Mouse (Mus musculus) pancreas, adult 10 weeks (tissue): ENCODE results near the gene Aldh3b3. TPM values are rescaled to one million over a fixed set of nuclear protein-coding genes. Genes with fewer than 3 reads are reported as not detected.

Experiments
- polyA plus RNA-seq: library from polyadenylated mRNA; stranded (reverse); fragments of 350-450 nt; fragmentation: Illumina TruSeq; extraction: RNeasy Lipid Tissue Mini Kit (QIAGEN cat#74804); gene quantifications from one replicate; pipeline ENCODE4 v1.2.3, GENCODE M21; 2015; ENCODE audit warnings: low read depth, low replicate concordance; ENCODE audit not compliant: insufficient read depth

The Aldh3b3 gene
- not detected for polyA plus RNA-seq

DNA sequence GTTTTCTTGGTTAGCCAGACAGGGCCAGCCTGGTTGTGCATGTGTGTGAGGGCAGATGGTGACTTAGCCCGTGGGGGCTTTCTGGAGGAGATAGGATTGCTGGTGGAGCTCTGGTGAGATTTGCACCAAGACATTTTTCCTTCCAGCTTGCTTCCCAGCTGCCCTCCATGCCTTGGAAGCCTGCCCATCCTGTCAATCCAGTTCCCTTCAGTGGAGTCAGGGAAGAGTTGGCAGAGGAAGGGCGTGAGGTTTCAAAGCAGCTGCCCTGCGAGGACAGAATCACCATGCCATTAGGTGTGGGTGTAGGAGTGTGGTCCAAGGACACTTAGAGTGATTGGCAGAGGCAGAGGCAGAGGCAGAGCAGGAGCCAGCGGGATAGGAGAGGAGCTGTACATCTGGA lies at the start of gene Aldh3b3:
Gene Aldh3b3, plus strand, starts transcription at position 176 of the 400 bp plus-strand sequence.

DNA sequence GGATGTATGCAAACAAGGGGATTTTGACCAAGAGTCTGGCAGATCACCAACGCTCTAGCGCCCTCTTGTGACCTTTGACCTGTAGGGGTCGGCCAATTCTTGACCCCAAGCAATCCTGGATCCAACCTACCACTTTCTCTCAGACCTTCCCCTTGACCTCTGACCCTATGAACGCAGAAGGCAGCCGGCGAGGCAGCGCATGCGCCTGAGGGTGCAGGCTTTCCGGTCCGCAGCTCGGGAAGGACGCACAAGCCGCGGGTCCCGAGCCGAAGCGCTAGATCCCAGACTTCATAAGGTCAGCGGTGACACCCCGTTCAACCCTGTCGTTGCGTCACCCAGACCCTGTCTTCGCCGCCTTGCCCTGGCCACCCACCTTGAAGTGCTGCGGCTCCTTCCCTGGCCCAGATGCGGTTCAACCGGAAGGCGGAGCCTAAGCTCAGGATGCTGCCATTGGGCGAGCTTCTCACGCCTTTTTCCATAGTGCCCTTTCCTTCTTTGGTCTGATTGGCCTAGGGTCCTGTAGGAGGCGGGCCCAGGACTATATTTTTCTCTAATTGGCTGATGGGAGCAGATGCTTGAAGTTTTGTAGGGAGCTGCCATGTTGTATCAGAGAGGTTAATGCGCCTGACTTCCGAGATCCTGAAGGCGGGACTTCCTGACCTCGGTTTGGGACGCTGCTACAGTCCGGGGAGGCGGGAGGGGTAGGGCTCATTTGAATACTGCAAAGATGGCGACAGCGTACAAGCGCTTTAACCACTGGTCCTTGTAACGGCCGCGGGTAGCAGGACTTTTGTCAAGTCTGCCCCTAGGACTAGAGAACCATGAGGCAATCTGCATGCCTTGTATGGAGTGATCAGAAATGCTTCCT lies 45.9 kb upstream of the Aldh3b3 start, which contains the start of gene Ndufs8:
Gene Ndufs8, minus strand, starts transcription at position 438 of the 868 bp plus-strand sequence.

DNA sequence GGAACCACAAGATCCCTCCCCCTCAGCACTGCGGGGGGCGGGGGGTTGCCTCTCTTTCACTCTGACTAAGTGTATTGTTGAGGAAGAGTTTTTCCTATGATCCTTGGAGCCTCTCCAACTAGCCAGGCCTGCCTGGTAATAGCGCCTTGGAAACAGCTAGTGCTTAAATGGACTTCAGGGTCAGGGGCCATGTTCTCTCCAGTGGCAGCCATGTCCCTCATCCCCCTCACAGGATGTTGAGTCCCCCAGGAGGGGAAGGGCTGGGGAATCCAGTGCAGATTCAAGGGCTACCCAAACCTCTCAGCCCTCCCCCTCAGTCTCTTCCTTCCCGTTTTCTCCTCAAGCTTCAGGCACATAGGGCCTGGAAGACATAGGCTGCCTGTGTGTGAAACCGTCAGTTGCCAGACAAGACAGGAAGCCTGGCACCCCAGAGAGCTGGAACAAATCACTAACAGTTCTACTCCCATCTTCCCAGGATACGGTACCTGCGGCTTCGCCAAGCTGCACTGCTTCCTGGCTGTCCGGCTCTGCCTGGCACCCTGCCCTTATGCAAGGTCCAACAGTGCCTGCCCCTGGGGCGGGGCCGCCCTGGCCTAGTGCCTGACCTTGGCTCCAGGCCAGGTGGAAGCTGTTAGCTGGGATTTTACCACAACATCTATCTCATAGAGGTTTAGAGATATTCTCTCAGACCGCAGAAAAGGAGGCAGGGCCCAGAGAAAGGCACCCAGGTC lies 29.1 kb upstream of the Aldh3b3 start, which contains the start of gene Aldh3b1:
Gene Aldh3b1, minus strand, starts transcription at position 598 of the 731 bp plus-strand sequence.

DNA sequence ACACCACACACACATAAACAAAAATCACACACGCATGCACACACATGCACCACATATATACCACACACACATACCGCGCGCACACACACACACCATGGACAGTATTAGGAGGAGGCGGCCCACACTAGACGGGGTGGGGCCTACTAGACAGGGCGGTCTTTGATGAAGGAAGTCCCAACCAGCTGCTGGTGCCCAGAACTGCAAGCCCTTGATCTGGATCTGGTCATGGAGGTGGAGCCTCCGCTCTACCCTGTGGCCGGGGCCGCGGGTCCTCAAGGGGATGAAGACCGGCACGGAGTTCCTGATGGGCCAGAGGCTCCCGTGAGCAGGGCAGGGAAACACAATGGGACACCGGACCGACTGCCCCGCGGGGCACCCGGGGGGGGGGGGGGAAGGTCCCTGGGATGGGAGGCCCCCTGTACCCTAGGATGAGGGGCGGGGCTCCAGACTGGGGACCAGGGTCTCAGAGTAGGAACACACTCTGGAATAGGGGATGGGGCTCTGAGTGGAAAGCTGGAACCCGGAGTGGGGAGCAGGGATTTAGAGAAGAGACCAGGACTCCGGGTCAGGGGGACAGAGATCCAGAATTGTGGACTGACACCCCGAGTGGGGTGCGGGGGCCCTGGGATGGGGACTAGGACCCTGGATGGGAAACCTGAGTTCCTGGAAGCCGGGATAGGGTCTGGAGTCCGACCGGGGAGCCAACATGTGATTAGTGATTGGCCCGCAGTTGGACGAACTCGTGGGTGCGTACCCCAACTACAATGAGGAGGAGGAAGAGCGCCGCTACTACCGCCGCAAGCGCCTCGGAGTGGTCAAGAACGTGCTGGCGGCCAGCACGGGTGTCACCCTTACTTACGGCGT lies 23.2 kb upstream of the Aldh3b3 start, which contains the start of gene Unc93b1:
Gene Unc93b1, plus strand, starts transcription at position 155 of the 864 bp plus-strand sequence.

DNA sequence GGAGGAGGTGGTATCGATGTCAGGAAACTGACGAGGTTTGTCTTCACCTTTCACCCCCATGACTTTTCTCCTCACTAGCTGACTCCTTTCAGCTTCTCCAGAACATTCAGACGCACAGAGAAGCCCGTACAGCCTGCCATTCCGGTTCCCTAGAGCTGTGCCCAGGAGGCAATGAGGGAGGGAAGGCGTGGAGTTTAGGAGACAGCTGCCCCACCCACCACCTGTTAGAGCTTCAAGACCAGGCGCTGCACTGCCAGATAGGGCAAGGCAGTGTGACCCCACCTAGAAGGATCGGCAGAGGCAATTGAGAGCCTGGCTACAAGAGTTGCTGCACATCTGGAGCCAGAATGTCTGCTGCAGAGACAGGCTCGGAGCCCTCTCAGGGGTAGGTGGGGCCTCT lies 13.8 kb downstream of the Aldh3b3 start, which contains the start of gene Aldh3b2:
Gene Aldh3b2, plus strand, starts transcription at position 100 of the 400 bp plus-strand sequence.

DNA sequence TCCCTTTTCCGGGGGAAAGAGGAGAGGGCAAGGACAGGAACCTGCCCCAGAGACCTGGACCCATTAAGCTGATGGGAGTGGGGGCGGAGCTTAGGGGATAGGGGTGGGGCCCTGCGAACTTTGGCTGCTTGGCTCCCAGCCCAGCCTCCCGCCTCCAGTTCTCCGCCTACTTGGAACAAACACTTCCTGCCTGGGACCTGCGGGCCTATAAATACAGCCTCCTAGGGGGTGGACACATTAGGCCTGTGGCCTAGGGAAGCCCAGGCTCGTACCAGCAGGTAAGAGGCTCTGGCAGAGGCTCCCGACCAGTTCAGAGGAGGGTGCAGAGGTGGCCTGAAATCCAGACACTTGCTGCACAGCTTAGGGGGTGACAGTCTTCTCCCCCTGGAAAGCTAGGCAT lies 27.9 kb downstream of the Aldh3b3 start, which contains the start of gene Acy3:
Gene Acy3, plus strand, starts transcription at position 237 of the 400 bp plus-strand sequence.

DNA sequence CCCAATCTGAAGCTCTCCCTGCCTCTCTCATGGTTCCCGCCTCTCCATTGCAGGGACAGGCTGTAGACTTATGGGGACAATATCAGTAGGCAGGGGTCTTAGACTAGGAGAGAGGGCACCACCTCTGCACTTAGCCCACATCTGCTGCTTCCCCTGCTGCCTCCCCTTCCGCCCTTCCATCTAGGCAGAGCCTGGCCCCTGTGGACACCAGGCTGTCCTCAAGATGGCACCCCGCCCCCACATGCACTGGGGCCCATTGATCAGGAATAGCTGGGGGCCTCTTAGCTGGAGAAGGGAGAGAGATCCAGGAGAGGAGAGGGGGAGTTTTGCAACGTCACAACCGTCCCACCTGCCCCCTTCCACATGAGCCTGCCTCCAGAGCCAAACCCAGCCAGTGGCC lies 34.0 kb downstream of the Aldh3b3 start, which contains the start of gene Tbx10:
Gene Tbx10, plus strand, starts transcription at position 337 of the 400 bp plus-strand sequence.

DNA sequence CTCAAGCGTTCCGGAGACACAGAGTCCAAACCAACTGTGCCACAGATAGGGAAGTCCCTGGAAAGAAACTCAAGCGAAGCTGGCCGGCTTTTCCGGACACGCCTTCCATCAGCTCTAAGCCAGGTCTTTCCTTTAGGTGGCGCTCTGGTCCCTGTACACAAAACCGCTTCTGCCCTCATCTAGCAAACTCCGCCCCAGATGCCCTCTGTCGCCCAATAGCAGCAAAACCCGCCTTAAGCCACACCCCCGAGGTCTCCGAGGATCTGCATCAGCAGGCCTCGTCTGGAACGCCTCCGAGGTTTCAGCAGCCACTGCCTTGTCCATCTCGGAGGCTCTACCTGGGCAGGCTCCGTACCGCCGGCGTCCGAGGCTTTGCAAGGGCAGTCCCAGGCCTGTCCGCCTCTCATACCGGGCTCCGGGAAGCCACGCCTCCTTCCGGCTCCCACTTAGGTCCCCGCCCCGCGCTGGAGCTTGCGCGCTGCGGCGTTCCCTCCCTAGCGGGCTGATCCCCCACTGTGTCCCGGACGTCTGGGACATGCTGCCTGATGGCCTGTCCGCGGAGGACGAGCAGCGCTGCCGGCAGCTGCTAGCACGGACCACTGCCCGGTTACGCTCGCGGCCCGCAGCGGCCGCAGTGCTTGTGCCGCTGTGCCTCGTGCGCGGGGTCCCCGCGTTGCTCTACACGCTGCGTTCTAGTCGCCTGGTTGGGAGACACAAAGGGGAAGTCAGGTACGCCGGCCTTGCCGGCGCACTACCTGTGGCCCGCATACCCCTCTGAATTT lies 41.9 kb downstream of the Aldh3b3 start, which contains the start of the genes Nudt8 and Gm49405:
Gene Nudt8, plus strand, starts transcription at position 462 of the 782 bp plus-strand sequence.
Gene Gm49405, plus strand, starts transcription at position 508 of the 782 bp plus-strand sequence.

DNA sequence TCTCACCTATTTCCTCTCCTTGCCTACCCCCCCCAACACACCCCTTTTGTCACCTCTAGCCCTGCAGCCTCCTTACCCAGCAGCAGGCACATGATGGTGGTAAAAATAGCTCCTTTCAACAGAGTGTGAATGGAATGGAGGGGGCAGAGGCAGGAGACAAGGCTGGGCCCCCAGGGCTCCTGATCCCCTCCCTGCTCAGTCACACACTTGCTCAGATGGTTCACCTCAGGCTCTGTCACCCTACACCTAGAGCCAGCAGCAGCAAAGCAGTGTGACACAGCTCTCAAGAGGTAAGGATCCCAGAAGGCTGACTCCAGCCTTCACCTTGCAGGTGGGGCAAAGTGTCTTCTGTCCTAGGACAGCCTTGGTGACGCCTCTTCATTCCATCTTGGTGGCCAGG lies 44.7 kb downstream of the Aldh3b3 start, which contains the start of gene Doc2g:
Gene Doc2g, plus strand, starts transcription at position 202 of the 400 bp plus-strand sequence.

DNA sequence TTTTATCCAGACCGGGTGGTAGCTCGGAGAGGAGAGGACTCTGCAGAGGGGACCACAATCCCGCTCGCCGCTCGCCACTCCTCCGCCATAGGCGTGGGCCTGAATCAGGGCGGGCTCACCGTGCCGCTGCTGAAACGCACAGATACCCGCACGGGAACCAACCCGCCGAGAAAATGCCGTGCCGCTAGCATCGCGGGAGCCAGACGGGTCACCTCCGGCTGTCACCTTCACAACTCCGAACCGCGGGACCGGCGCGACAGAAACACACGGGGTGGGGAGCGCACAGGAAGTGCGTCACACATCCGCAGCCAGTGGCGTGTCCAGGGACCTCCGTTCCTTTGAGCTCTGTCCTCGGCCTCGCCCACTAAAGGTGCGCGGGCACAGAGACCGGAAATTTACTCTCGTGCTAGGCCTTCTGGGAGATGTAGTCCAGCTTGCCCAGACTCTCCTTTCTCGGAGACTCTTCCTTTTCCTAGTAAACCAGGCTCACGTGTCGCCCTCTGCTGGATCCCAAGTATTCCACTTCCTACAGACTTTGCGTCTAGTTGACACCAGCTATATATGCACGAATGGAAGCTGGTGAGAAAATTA lies 54.1 kb downstream of the Aldh3b3 start, which contains the start of gene Ndufv1:
Gene Ndufv1, minus strand, starts transcription at position 375 of the 591 bp plus-strand sequence.

Other genes starting within 250 kb of the Aldh3b3 start
- gene Kmt5b, start 191.2 kb upstream of the Aldh3b3 start, polyA plus RNA-seq, result 11.8 TPM
- 61.3 TPM for gene Chka, start 106.9 kb upstream of the Aldh3b3 start, polyA plus RNA-seq
- 67.9 TPM for gene Tcirg1, start 51.5 kb upstream of the Aldh3b3 start, polyA plus RNA-seq
- gene Ndufs8, start 45.9 kb upstream of the Aldh3b3 start, polyA plus RNA-seq, result 32.0 TPM
- 1.7 TPM for gene Aldh3b1, start 28.8 kb upstream of the Aldh3b3 start, polyA plus RNA-seq
- 16.7 TPM for gene Unc93b1, start 23.5 kb upstream of the Aldh3b3 start, polyA plus RNA-seq
- 0.63 TPM for gene Aldh3b2, start 13.7 kb downstream of the Aldh3b3 start, polyA plus RNA-seq
- gene Acy3, start 27.9 kb downstream of the Aldh3b3 start, polyA plus RNA-seq, result 3.5 TPM
- gene Tbx10, start 34.1 kb downstream of the Aldh3b3 start, polyA plus RNA-seq, result not detected
- 9.6 TPM for gene Nudt8, start 41.9 kb downstream of the Aldh3b3 start, polyA plus RNA-seq
- gene Gm49405, start 42.0 kb downstream of the Aldh3b3 start, polyA plus RNA-seq, result 0.68 TPM
- 5.5 TPM for gene Doc2g, start 44.7 kb downstream of the Aldh3b3 start, polyA plus RNA-seq
- 42.7 TPM for gene Ndufv1, start 54.2 kb downstream of the Aldh3b3 start, polyA plus RNA-seq
- gene Gstp1, start 79.3 kb downstream of the Aldh3b3 start, polyA plus RNA-seq, result 449 TPM
- gene Gstp2, start 87.4 kb downstream of the Aldh3b3 start, polyA plus RNA-seq, result 112 TPM
- not detected for gene Gstp3, start 100.9 kb downstream of the Aldh3b3 start, polyA plus RNA-seq
- 118 TPM for gene Cabp2, start 122.9 kb downstream of the Aldh3b3 start, polyA plus RNA-seq
- gene Cdk2ap2, start 138.5 kb downstream of the Aldh3b3 start, polyA plus RNA-seq, result 35.8 TPM
- 10.6 TPM for gene Pitpnm1, start 141.4 kb downstream of the Aldh3b3 start, polyA plus RNA-seq
- gene Aip, start 167.2 kb downstream of the Aldh3b3 start, polyA plus RNA-seq, result 19.1 TPM
- not detected for gene Gpr152, start 181.1 kb downstream of the Aldh3b3 start, polyA plus RNA-seq
- not detected for gene Cabp4, start 185.4 kb downstream of the Aldh3b3 start, polyA plus RNA-seq
- 31.1 TPM for gene Coro1b, start 190.0 kb downstream of the Aldh3b3 start, polyA plus RNA-seq
- gene Ptprcap, start 195.0 kb downstream of the Aldh3b3 start, polyA plus RNA-seq, result 8.4 TPM
- 31.4 TPM for gene Rps6kb2, start 204.7 kb downstream of the Aldh3b3 start, polyA plus RNA-seq
- 1.00 TPM for gene Carns1, start 216.8 kb downstream of the Aldh3b3 start, polyA plus RNA-seq
- gene Tbc1d10c, start 232.6 kb downstream of the Aldh3b3 start, polyA plus RNA-seq, result 0.87 TPM
- 54.4 TPM for gene Ppp1ca, start 233.4 kb downstream of the Aldh3b3 start, polyA plus RNA-seq
- gene Rad9a, start 243.0 kb downstream of the Aldh3b3 start, polyA plus RNA-seq, result 2.1 TPM